Mouse (Mus musculus) fibroblast of lung, adult 2 months (primary cell): ENCODE data around the gene Abcg4.

Experiments used
- DNase-seq: peaks from one replicate; pipeline ENCODE4 v3.0.0-alpha.2; 2011; ENCODE audit warnings: low read depth

Abcg4 gene

GRCm38 (mm10) chr9:44283183-44283582 is 5.2 kb downstream of the Abcg4 start:
- no peak for DNase-seq

DNA sequence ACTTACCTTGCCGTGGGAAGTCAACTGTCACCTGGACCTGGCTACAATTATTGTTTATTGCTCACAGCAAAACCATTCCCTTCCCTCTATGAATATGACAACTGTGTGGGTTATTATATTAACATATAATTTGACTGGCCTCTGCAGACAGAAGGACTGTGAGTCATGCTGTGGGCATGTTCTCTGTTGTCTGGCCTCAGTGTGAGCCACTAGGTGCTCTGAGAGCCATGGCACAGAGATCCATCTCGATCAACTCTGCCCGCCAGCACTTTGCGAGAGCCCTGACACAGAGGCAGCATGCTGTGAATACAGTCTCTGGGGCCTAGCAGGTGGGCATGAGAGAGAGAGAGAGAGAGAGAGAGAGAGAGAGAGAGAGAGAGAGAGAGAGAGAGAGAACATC is 18.4 kb downstream of the Abcg4 start:
- DNase-seq = peak; percentile 8

GRCm38 (mm10) chr9:44269077-44269476 is 19.3 kb downstream of the Abcg4 start:
- peak; percentile 4 for DNase-seq

GRCm38 (mm10) chr9:44268432-44268831 is 20.0 kb downstream of the Abcg4 start, which contains the start of gene Nlrx1:
Gene Nlrx1, minus strand, starts transcription at chr9:44268599.
- DNase-seq = no peak

- peak; percentile 72 for DNase-seq
These were observed 20.4 kb downstream of the Abcg4 start for GRCm38 (mm10) chr9:44268027-44268360.

DNA sequence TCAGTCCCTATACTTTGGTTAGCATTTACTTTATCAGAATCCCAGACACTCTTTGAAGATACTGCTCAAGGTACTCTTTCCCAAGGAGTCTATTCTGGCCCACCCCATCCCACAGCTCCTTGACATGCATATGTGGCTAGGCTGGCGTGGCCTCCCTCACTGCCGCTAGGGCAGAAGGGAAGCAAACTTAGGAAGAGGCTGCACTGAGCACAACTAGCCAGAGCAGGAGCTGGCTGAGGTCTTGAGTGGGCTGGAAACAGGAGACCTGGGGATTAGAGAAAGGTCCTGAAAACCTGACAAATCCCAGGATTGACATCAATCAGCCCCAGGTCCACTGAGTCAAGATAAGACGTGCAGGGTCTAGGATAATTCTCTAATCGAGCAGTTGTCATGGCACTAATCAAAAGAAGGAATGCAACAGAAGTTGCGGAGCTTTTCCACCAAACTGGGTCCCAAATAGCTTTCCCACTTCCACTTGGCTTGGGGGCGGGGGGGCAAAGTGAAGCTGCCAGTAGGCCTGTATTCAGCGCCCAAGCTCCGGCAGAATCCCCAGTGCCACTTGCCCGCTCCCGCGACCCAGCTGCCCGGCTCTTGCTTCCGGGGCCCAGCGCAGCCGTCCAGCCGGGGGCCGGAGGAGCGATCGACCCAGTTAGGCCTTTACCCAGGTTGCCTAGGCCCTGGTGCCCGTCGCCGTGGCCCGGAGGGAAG is 20.9 kb downstream of the Abcg4 start:
- peak; percentile 20 for DNase-seq

- DNase-seq = peak; percentile 11
These were observed 21.8 kb downstream of the Abcg4 start for GRCm38 (mm10) chr9:44266478-44267226.

DNA sequence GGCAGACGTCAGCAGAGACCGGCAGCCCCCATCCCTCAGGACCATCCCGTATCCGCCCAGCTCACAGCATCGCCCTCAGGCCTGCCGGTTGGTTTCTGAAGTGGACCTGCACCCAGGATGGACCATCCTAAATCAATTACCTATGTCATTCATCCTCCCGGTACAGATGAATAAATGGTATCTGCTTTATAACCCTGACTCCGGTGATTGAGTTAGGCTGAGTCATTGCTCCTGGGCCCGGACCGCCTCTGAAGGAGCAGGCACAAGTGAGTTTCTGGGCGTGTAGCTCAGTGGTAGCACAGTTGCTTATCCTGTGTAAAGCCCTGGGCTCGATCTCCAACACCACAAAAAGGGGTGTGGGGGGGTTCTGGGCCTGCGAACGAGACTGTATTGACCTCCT is 27.0 kb downstream of the Abcg4 start:
- DNase-seq = no peak

GRCm38 (mm10) chr9:44259014-44259413 is 29.4 kb downstream of the Abcg4 start:
- DNase-seq = no peak

GRCm38 (mm10) chr9:44256213-44256612 is 32.2 kb downstream of the Abcg4 start:
- no peak for DNase-seq

GRCm38 (mm10) chr9:44255136-44255521 is 33.3 kb downstream of the Abcg4 start:
- no peak for DNase-seq

DNA sequence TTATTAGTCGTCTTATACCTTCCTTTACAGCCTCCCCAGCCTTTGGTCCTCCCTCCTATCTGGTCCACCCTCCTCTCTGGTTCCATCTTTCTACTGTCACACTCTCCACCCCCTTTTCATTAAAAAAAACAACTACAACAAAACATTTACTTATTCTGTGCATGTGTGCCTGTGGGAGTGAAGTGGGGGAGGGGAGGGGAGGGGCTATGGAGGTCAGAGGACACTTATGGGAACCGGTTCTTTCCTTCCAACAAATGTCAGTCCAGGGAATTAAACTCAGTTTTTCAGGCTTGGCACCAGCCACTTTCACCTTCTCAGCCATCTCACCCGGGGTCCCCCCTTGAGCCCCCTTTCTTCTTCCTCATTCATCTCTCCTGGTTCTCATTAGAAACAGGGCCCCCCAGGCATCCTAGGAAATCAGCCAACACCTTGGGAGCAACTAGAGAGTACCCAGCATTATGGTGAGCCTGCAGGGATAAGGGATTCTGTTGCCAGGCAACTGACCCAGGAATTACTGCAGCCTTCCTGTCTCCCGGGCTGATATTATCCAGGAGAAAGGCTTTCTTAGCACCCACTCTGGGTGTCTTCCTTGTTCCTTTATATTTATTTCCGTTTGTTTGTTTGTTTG is 33.8 kb downstream of the Abcg4 start:
- DNase-seq = no peak

GRCm38 (mm10) chr9:44253441-44253840 is 35.0 kb downstream of the Abcg4 start:
- no peak for DNase-seq

DNA sequence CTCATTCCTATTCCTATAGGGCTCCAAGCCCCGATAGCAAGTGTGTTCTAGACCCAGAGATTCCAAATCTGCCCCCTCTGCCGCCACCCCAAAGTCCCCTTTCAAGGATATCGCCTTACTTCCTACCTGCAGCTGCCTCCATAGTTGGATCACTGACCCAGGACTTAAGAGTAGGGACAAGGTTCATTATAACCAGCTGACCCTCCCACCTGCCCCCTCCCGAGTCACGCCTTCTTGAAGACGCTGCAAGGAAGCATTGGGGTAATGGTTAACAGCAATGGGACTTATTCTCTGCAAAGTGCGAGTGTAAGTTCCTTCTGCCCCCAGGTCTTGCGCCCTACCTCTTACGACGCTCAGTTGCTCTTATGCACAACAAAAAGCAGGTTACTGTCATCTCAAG is 37.1 kb downstream of the Abcg4 start, which contains the start of gene Pdzd3:
Pdzd3 (minus strand) TSS at position 158 of the 400 bp plus-strand sequence.
- DNase-seq = no peak

DNA sequence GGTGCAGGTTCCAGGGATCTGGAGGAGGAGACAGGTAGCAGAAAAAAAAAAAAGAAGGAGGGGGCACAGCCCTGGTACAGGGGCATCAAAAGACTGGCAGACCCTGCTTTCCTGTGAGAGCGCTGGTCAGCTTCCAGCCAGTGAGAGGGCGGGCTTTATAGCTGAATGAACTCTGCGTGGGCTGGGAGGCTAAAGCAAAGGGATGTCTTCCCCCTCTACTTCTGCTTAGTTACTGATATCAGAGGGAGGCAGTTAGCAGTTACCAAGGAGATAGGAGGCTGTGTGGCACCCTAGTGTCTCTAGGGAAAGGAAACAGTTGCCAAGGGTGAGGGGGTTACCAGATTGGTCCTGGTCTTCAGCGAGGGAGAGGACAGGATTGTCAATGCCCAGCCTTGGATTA is 38.0 kb downstream of the Abcg4 start:
- no peak for DNase-seq

- no peak for DNase-seq
These were observed 39.0 kb downstream of the Abcg4 start for GRCm38 (mm10) chr9:44249181-44250146.

DNA sequence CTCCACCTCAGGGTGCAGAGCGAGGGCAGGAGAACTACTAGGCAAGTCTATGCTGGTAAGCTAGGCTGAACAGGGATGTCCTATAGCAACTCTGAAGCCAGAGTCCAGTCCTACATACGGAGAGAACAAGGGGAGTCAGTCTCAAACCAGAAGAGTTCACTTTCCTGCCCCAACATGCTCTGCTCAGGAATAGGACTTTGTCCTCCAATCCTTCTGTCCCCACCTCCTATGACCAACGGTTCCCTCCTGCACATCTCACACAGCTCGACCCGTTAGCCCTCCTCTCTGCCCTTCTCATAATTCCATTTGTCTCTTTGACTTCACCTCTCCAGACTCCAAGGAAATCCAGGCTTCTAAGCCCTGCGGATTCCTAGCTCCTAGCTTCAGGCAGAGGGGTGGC is 40.5 kb downstream of the Abcg4 start:
- no peak for DNase-seq

DNA sequence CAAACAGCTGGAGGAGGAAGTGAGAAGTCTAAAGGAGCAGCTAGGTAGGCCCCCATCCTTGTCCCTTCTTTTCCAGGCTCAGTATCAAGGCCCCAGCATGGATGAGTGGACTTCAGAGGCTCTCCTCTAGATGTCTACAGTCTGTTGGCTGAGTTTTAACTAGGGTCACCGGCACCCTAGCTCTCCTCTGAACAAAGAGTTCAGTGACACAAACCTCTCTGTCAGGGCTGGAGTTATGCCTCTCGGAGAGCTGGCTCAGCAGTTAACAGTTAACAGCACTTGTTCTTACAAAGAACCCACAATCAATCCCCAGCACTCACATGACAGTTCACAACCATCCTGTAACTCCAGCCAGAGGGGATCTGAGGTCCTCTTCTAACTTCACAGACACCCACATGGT is 44.8 kb downstream of the Abcg4 start:
- no peak for DNase-seq

DNA sequence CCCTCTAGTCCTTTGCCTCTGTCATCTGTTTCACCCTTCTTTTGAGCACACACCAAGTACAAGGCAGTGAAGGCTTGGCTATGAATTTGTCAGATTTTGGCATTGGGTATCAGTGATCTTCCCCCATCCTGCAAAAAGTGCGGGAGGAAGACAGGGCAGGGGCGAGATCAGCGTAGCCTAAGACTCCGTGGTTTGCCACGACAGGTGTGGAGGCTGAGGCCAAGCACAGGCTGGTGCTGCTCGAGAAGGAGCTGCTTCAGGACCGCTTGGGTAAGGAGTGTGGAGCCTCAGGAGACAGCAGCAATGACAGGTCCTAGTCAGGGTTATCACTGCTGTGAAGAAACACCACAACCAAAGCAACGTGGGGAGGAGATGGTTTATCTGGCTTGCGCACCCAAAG is 47.0 kb downstream of the Abcg4 start:
- DNase-seq = no peak

DNA sequence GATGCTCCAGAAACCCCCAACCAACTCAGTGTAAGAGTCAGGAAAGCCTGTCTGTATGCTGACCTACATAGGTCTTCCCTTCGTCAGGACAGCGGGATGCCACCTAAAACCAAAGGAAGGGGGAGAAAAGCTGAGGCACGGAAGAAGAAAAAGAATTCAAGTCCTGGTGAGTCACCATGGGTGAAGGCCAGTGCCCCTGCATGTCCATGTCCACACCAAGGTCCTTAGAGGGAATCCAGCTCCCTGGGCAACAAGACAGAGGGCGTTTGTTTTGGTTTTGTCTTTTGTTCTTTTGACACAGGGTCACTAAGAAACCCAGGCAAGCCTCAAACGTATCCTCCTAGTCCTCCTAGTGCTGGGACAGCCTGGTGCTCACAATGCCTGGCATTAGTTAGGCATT is 47.5 kb downstream of the Abcg4 start:
- no peak for DNase-seq

DNA sequence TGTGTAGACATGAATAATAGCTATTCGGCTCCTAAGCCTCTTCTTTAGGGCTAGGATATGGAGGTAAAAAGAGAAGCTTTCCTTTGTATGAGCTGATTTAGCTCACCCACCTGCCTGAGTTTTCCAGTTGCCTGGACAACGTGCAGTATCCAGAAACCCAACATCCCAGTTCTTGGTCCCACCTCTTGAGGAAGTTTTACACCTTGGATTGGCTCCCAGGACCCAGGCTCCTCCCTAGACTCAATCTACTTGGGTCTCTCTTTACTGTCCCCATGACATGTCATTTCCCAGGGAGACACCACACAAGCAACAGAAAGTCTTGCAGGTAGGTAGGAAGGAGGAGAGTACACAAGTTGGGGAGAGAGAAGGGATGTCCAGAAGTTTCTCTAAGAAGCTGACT is 48.0 kb downstream of the Abcg4 start, which contains the start of gene Ccdc153:
Ccdc153 (plus strand) TSS at position 278 of the 400 bp plus-strand sequence.
- DNase-seq = no peak

GRCm38 (mm10) chr9:44239447-44239846 is 49.0 kb downstream of the Abcg4 start:
- no peak for DNase-seq
